Mouse (Mus musculus): ENCODE results near the gene Plcd1.

DNA sequence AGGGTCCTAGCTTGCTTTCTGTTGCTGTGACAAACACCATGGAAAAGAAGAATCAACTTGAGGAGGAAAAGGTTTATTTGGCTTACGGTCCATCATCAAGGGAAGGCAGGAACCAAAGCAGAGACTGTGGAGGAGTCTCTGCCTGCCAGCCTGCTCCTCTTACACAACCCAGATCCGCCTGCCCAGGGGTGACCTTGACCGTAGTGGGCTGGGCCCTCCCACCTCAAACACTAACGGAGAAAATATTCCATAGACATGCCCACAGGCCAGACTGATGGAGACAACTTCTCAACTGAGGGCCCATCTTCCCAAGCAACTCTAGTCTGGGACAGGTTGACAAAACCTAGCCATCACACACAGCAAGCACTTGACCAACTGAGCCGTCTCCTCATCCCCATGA, 48.8 kb upstream of the Plcd1 start:
- TF ChIP-seq CTCF (IDR thresholded peaks at IDR 0.05; ENCODE audit: low read depth) (no peak), EP300 (IDR thresholded peaks at IDR 0.05; ENCODE audit: low read depth) (no peak)

Measured in liver, postnatal 0 days (tissue).